25 mouse cellular contexts compared by ENCODE assay signal in the genomic region with DNA sequence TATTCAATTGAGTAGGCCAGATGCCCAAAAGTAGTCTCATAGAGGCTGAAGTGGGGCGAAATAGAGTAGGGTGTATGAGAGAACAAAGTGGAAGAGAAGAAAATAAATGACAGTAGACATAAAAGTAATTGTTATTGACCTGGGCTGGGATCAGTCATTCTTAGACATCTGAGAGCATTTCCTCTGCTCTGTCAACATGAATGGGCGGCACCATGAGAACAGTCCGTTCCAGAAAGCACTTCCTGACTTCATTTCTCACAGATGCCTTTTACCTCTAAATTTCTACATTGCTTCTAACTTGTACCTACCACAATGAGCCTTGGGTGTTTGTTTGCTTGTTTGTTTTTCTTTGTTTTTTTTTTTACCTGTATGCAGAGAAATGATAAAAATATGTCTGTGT.
DNase-seq lines count a peak whose midpoint lies in the region; ATAC-seq lines count a peak whose summit lies in the region.
"Had no signal": no experiment of that assay in that cellular context is flagged by ENCODE, and none has a peak within 500 bp of the region (broad histone marks: within the 10 kb centered on the region; RNA-seq: fewer than 3 reads in every experiment).

No protein-coding gene starts in this region.

- no peak overlapping the region for H3K9ac ChIP-seq in midbrain, embryonic 11.5 days (ENCODE audit: low read length)
- H3K9ac ChIP-seq in midbrain, embryonic 16.5 days (ENCODE audit: low read depth, low read length): no peak overlapping the region
- no peak overlapping the region for H3K9ac ChIP-seq in neural tube, embryonic 15.5 days (replicated peaks)
- H3K9ac ChIP-seq: embryonic facial prominence, embryonic 12.5 days; embryonic facial prominence, embryonic 15.5 days; forebrain, postnatal 0 days; heart, embryonic 12.5 days; heart, embryonic 15.5 days; hindbrain, embryonic 13.5 days had no signal

- no peak for ATAC-seq in midbrain, embryonic 11.5 days (ENCODE audit: low FRiP score)
- no peak for ATAC-seq in midbrain, embryonic 16.5 days
- no peak for ATAC-seq in neural tube, embryonic 15.5 days (ENCODE audit: low FRiP score)
- ATAC-seq: CD4-positive, CD25-positive, alpha-beta regulatory T cell, adult 4 months; forebrain, embryonic 14.5 days; forebrain, postnatal 0 days had no signal

- no peaks in the 10 kb centered on the region for H3K36me3 ChIP-seq in midbrain, embryonic 11.5 days (ENCODE audit: control insufficient read depth, insufficient read depth, low read length)
- no peaks in the 10 kb centered on the region for H3K36me3 ChIP-seq in midbrain, embryonic 16.5 days (ENCODE audit: control insufficient read depth, insufficient read depth, low read length)
- no peaks in the 10 kb centered on the region for H3K36me3 ChIP-seq in neural tube, embryonic 15.5 days
- H3K36me3 ChIP-seq: embryonic facial prominence, embryonic 12.5 days; embryonic facial prominence, embryonic 15.5 days; heart, embryonic 12.5 days; heart, embryonic 15.5 days; hindbrain, embryonic 10.5 days; hindbrain, embryonic 13.5 days had no signal

- no peaks in the 10 kb centered on the region for H3K9me3 ChIP-seq in midbrain, embryonic 11.5 days (ENCODE audit: control insufficient read depth, low read length)
- H3K9me3 ChIP-seq in midbrain, embryonic 16.5 days (replicated peaks; ENCODE audit: control insufficient read depth, low read length, poor library complexity, severe bottlenecking): no peaks in the 10 kb centered on the region
- H3K9me3 ChIP-seq in neural tube, embryonic 15.5 days (replicated peaks): no peaks in the 10 kb centered on the region
- H3K9me3 ChIP-seq: embryonic facial prominence, embryonic 12.5 days; embryonic facial prominence, embryonic 15.5 days; heart, embryonic 12.5 days; heart, embryonic 15.5 days; hindbrain, embryonic 10.5 days; hindbrain, embryonic 13.5 days had no signal

- peak; percentile 7 to 27 for DNase-seq in lung, adult 18-20 months
- DNase-seq in lung, postnatal 14 days: no peak
- peak; percentile 10 for DNase-seq in midbrain, embryonic 11.5 days (ENCODE audit: low spot score, missing footprints)
- peak; percentile 42 for DNase-seq in lung, postnatal 25 days (ENCODE audit: low spot score)
- DNase-seq: adrenal gland, adult 2 months; adrenal gland, postnatal 14 days; cerebellum, adult 11 months; cerebellum, adult 2 months; cerebellum, adult 9-11 months; cerebellum, postnatal 25 days; forebrain, postnatal 0 days; gastrocnemius, adult 2 months; gastrocnemius, postnatal 14 days; heart, postnatal 10 days; heart, postnatal 36 days had no signal

- H3K27ac ChIP-seq in midbrain, embryonic 11.5 days (ENCODE audit: low read depth, low read length): no peak overlapping the region
- no peak overlapping the region for H3K27ac ChIP-seq in midbrain, embryonic 16.5 days (ENCODE audit: low read length)
- no peak overlapping the region for H3K27ac ChIP-seq in neural tube, embryonic 15.5 days (replicated peaks)
- H3K27ac ChIP-seq: embryonic facial prominence, embryonic 12.5 days; embryonic facial prominence, embryonic 15.5 days; gastrocnemius, adult 2 months; heart, embryonic 15.5 days; hindbrain, embryonic 10.5 days; hindbrain, embryonic 13.5 days had no signal

- H3K4me2 ChIP-seq in midbrain, embryonic 11.5 days: no peak overlapping the region
- H3K4me2 ChIP-seq in midbrain, embryonic 16.5 days (ENCODE audit: low read length): no peak overlapping the region
- H3K4me2 ChIP-seq in neural tube, embryonic 15.5 days: no peak overlapping the region
- H3K4me2 ChIP-seq: embryonic facial prominence, embryonic 12.5 days; embryonic facial prominence, embryonic 15.5 days; heart, embryonic 12.5 days; heart, embryonic 15.5 days; hindbrain, embryonic 13.5 days had no signal

- H3K4me3 ChIP-seq in midbrain, embryonic 11.5 days (ENCODE audit: low read depth, low read length): no peak overlapping the region
- no peak overlapping the region for H3K4me3 ChIP-seq in midbrain, embryonic 16.5 days (ENCODE audit: low read depth, low read length)
- no peak overlapping the region for H3K4me3 ChIP-seq in neural tube, embryonic 15.5 days (replicated peaks)
- H3K4me3 ChIP-seq: embryonic facial prominence, embryonic 12.5 days; embryonic facial prominence, embryonic 15.5 days; gastrocnemius, adult 2 months; heart, embryonic 12.5 days; heart, embryonic 15.5 days; hindbrain, embryonic 10.5 days; hindbrain, embryonic 13.5 days had no signal

- no peaks in the 10 kb centered on the region for H3K27me3 ChIP-seq in midbrain, embryonic 11.5 days (ENCODE audit: control insufficient read depth, insufficient read depth, low read length)
- no peaks in the 10 kb centered on the region for H3K27me3 ChIP-seq in midbrain, embryonic 16.5 days (ENCODE audit: control insufficient read depth, insufficient read depth, low read depth, low read length)
- H3K27me3 ChIP-seq in neural tube, embryonic 15.5 days (replicated peaks): no peaks in the 10 kb centered on the region
- H3K27me3 ChIP-seq: embryonic facial prominence, embryonic 12.5 days; embryonic facial prominence, embryonic 15.5 days; heart, embryonic 12.5 days; heart, embryonic 15.5 days; hindbrain, embryonic 13.5 days had no signal

- WGBS in midbrain, embryonic 11.5 days: 80% methylated on average over 3 of the region's 3 CpGs
- WGBS in midbrain, embryonic 16.5 days: 92% methylated on average over 3 of the region's 3 CpGs
- WGBS in neural tube, embryonic 15.5 days: 82% methylated on average over 3 of the region's 3 CpGs

- H3K4me1 ChIP-seq in midbrain, embryonic 11.5 days (ENCODE audit: control insufficient read depth, insufficient read depth, low read length): no peaks in the 10 kb centered on the region
- H3K4me1 ChIP-seq in midbrain, embryonic 16.5 days (ENCODE audit: control insufficient read depth, insufficient read depth, low read length): no peaks in the 10 kb centered on the region
- no peaks in the 10 kb centered on the region for H3K4me1 ChIP-seq in neural tube, embryonic 15.5 days
- H3K4me1 ChIP-seq: embryonic facial prominence, embryonic 12.5 days; embryonic facial prominence, embryonic 15.5 days; heart, embryonic 15.5 days; hindbrain, embryonic 10.5 days had no signal
